Mouse (Mus musculus): ENCODE data around the gene Lims1.

Gene Lims1

DNA sequence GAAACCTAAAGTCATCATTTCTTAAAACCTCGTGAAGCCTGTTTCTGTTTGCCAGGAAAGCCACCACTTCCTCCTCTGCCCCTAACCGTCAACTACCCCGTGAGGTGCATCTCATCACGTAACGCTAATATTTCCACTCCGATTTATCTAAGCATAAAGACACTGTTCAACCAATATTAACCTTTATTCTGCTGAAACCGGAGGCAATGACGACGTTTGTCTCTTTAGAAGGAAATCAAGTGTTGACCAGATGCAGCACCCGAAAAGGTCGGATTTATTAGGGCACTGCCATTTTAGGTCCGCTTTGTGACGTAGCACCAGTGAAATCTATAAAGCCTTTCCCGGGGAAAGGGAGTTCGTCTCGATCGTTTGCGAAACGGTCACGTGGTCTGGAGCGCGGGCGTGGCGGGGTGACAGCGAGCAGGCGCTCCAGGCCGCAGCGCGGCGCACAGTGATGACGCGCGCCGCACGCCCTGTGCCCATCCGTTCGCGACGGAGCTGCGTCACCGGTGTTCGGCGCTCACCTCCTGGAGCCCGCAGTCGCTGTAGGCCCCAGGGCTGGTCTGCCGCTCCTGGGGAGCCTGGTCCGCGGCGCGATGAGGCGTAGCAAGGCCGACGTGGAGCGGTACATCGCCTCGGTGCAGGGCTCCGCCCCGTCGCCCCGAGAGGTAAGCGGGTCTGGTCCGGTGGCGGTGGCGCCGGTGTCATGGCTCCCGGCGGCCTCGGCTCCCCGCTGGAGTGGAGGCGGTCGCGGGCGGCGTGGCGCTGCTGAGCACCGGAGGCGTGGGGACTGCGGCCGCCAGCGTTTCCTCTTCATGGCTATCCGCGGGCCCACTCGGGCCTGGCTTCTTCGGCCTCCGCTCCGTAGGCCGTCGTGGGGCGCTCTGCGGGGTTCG lies 123.4 kb downstream of the Lims1 start, which contains the start of gene Ranbp2:
Ranbp2 (plus strand) TSS at position 537 of the 896 bp plus-strand sequence.
- peak; percentile 99 for DNase-seq (ENCODE audit: low spot score)

GRCm38 (mm10) chr10:58447280-58447781 lies 124.1 kb downstream of the Lims1 start:
- no peak for DNase-seq (ENCODE audit: low spot score)

DNA sequence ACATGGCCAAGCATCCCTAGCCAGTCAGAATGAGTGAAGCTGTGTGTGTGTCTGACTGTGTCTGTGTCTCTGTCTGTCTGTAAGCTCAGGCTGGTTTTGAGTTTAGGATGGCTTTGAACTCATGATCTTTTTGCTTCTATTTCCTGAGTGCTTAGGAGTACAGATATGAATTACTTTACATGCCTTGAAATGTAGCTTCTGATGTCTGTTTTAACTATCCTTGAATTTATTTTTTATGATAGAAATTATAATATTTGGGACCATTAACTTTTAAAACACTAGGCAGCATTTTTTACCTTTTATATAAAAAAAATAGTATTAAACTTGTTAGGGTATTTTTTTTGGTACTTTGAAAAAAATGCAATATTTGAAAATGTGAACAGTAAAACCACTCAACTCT lies 128.3 kb downstream of the Lims1 start:
- no peak for DNase-seq (ENCODE audit: low spot score)

GRCm38 (mm10) chr10:58452185-58452584 lies 128.9 kb downstream of the Lims1 start:
- DNase-seq (ENCODE audit: low spot score): no peak

- no peak for DNase-seq (ENCODE audit: low spot score)
Observed at GRCm38 (mm10) chr10:58459896-58460295, 136.6 kb downstream of the Lims1 start.

Measured in layer of hippocampus, adult 11-12 months (tissue).